Mouse (Mus musculus) right cerebral cortex, postnatal 14 days (tissue): ENCODE data around the gene Cyp3a11.
"Not testable (repeated sequence)": the region's sequence is repeated elsewhere in the genome, so short reads cannot be mapped to it uniquely, and the experiment has no call there.

Experiments
- DNase-seq: peaks from one replicate; pipeline ENCODE4 v3.0.0; 2022

Gene Cyp3a11

DNA sequence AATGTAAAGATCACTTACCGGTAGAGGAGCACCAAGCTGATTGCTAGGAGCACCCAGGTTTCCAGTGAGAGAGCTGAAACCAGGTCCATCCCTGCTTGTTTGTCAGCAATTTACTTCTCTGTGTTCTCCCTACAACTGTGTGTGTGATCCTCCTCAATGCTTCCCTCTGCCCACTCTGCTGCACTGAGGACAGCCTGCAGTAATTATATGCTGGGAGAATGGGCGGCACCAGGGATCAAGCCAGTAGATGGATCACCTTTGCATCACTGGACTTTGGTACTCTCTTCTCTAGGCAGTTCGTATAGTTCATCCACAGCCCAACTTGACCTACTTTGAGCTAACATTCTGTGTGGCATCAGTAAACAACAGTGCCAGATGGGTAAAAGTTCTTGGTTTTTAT lies at the start of gene Cyp3a11:
TSS of gene Cyp3a11 (minus strand) at position 277 of the 400 bp plus-strand sequence.
- DNase-seq = no peak

DNA sequence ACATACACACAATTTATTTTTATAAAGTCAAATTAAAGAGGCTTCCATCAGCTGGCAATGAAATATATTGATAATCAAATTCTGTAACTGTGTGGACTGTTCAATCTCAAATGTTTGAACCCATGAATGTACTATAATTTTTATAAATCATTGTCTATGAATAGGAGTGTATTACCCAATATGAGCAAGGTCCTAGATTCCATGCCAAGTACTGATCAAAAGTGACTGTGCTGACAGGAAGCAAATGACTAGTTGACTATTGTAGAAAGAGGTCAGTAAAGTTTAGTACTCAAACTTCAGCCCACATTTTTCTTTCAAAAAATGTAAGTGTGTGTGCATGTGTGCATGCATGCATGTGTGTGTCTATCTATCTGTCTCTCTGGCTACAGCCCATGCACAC lies 33.1 kb upstream of the Cyp3a11 start:
- DNase-seq = no peak

DNA sequence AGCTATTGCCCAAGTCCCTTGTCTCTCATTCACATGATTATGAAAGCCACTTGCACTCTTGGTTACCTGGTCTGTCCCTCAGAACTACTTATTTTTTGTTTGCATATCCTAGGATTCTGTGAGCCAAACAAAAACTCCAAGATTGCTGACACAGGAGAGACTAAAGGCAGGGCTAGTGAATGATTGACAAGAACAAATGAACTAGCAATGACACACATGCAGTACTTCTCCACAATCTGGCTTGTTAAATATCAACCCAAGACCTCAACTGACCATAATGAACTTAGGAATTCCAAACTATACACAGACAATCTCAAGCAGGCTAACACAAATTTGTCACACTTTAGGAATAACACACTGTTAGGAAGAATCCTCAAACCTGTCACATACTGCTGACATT lies 32.0 kb upstream of the Cyp3a11 start:
- DNase-seq = no peak

DNA sequence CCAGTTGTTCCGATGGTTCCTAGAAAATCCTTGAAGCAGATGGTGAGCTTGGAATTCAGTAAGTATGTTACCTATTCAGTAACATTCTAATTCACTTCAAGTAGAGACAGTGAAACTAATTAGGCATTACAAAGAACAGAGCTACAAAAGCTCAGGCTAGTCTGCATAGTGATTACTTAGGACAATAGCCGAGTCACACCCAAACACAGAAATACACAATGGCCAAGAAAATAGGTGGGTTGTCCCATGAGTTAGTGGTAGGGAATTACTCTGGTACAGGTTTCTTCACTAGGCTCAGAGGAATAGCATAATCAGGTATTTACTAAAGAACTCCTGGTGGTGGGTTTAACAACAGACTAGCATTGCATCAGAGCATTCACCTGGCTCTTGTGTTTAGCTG lies 27.2 kb upstream of the Cyp3a11 start:
- not testable (repeated sequence) for DNase-seq

DNA sequence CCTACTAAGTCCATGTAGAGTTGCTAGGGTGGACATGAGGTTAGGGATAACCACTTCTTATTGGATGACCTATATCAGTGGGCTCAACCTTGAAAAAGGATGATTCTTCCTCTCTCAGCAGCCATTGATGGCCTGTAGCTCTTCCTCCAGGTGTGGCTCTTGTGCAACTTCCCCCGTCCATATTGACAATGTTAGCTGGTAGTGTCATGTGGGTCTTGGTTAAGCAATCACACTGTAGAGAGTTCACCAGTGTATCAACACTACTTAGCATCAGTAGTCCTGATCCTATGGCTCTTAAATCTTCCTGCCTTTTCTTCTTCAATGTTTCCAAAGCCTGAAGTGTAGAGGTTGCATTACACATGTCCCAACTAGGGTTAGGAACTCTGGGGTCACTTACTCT lies 24.8 kb upstream of the Cyp3a11 start:
- no peak for DNase-seq

DNA sequence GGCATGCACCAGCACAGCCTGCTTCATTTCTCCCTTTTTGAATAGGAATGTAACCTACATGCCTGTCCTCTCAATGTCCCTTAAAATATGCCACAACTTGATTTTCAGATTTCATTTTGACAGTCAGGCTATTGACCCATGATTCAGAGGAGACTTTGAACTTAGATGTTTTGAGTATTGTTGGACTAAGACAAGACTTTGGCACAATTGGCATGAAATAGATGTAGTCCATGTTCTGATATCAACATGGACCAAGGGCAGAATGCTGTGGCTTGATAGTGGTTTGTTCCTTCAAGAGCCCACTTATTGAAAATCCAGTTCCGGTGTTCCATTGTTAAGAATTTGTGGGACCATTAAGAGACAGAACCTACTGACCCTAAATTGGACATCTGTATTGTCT lies 23.6 kb upstream of the Cyp3a11 start:
- DNase-seq = no peak

DNA sequence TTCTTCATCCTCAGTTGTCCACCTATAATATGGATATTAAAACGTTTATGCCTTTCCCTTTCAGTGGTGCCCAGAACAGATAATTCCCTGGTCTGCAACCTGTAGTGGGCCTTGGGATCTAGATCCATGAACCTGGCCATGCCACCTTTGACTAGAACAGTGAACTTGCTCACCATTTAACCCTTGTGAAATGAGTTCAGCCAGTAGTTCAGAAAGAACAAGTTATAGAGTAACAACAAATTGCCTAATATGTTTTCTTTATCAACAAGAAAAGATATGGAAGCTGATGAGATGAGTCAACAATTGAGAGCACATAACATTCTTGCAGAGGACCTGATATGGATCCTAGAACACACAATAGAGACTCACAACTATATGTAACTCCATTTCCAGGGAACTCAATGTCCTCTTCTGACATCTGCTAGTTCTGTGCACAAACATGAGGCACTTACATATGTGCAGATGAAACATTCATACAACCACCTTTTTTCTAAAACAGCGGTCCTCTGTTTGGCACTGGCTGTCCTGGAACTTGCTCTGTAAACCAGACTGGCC lies 20.7 kb upstream of the Cyp3a11 start:
- DNase-seq = no peak

DNA sequence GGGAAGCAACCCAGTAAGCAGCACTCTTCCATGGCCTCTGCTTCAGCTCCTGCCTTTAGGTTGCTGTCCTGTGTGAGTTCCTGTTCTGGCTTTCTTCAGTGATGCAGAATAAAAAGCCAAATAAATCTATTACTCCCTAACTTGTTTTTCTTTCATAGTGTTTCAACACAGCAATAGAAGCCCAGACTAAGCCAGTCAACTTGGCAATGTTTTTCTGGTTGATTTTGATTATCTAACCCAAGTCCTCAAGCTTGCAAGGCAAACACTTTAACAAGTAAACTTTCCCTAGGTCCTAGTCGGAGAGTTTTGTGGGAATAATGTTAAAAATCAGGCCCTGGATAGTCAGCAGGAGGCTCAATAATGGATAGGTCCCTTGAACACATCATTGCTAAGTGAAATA lies 17.5 kb upstream of the Cyp3a11 start:
- no peak for DNase-seq

DNA sequence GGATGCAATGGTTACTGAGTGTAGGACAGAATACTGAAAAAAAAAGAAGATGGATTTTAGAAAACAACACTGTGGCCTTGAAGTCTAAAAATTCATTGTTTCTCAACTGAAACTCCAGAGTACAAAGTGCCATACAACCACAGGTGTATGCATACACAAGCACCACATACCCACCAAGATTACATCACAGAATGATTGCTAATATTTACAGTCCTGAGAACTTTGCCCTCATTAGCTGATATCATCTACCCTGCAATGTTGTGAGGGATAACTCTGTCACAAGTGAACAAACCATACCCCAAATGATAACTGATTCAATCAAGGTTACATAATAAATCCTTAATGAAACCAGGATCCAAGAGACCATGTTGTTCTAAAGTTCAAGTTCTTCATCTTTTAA lies 1.4 kb upstream of the Cyp3a11 start:
- no peak for DNase-seq

DNA sequence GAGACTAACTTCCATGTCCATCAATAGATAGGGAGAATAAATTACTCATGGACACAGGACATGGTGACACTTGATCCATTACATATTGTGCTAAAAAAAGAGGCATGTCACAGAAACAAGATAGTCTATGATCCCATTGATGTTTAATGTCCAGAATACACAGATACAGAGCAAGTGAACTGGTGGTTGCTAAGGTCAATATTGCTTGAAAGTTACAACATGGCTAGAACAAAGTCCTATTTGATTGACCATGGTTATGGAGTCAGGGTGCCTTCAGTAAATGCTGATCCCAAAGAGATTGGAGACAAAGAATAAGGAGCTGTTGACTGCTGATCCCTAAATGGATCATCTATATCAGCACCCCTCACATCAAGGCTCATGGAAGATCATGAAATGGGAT lies 12.3 kb downstream of the Cyp3a11 start:
- DNase-seq = not testable (repeated sequence)

DNA sequence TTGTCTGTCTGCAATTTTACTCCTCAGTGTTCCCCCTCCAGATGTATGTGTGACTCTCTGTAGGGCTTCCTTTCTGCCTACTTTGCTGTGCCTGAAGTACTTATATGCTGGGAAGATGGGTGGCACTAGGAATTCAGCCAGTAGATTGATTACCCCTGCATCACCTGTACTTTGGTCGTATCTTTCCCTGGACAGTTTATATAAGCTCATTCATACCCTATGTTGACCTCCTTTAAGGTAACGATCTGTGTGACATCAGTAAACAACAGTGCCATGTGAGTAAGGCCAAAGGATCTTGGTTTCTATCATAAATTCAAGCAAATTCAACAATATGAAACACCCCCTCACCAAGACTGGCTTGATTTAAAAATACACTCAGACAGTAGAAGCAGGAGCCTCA lies 74.0 kb downstream of the Cyp3a11 start, which contains the start of gene Cyp3a44:
TSS of gene Cyp3a44 (minus strand) at position 79 of the 400 bp plus-strand sequence.
- DNase-seq = not testable (repeated sequence)
